Mouse (Mus musculus) midbrain, embryonic 12.5 days (tissue): Measurements from ENCODE around the gene Vash1. TPM values are rescaled to one million over a fixed set of nuclear protein-coding genes. Genes with fewer than 3 reads are reported as not detected.
A peak's percentile ranks its signal among the peaks of the same experiment; 100 is the strongest.

Source experiments
- ATAC-seq: fragments of 200-750 bp; cut with Nextera tagmentation; 2 replicates; pipeline ENCODE4 v1.8.0; 2017; ENCODE audit warnings: low read depth, moderate TSS enrichment, moderate library complexity; ENCODE audit not compliant: low FRiP score
- H3K27ac ChIP-seq: fragments of 300-500 bp; sonication (generic); replicated peaks from 2 replicates; pipeline ENCODE4 v1.5.1; 2016; ENCODE audit warnings: mild to moderate bottlenecking
- H3K27me3 ChIP-seq: fragments of 300-500 bp; sonication (generic); 2 replicates; pipeline ENCODE4 v1.6.1; 2016; ENCODE audit warnings: mild to moderate bottlenecking
- H3K36me3 ChIP-seq: fragments of 300-500 bp; sonication (generic); 2 replicates; pipeline ENCODE4 v1.6.1; 2016
- H3K4me1 ChIP-seq: fragments of 300-500 bp; sonication (generic); 2 replicates; pipeline ENCODE4 v1.6.1; 2016
- H3K4me2 ChIP-seq: fragments of 300-500 bp; sonication (generic); replicated peaks from 2 replicates; pipeline ENCODE4 v1.6.1; 2016; ENCODE audit warnings: mild to moderate bottlenecking, moderate library complexity
- H3K4me3 ChIP-seq: fragments of 300-500 bp; sonication (generic); 2 replicates; pipeline ENCODE4 v1.5.1; 2016; ENCODE audit warnings: mild to moderate bottlenecking
- H3K9ac ChIP-seq: fragments of 300-500 bp; sonication (generic); replicated peaks from 2 replicates; pipeline ENCODE4 v1.6.1; 2016; ENCODE audit warnings: mild to moderate bottlenecking, moderate library complexity
- H3K9me3 ChIP-seq: fragments of 300-500 bp; sonication (generic); 2 replicates; pipeline ENCODE4 v1.6.1; 2016; ENCODE audit warnings: mild to moderate bottlenecking
- WGBS: fragments of 180-500 bp; shearing (Covaris S2); methylation state at CpG from one replicate; pipeline ENCODE4 v1.1.7; 2016; 5-methylcytosine and 5-hydroxymethylcytosine counted together
- polyA plus RNA-seq: library from polyadenylated mRNA; unstranded; fragments of >200 nt; fragmentation: Nextera tagmentation; extraction: Ambion mirVana; gene quantifications from 2 replicates; pipeline ENCODE4 v1.2.1, GENCODE M21; 2016

Gene Vash1
- polyA plus RNA-seq, 1 experiment from 2014 or later, result 36.3 TPM

GRCm38 (mm10) chr12:86725706-86726105 is 47.2 kb downstream of the Vash1 start:
- peak overlapping the region; percentile 95 for H3K4me2 ChIP-seq
- 0% methylated on average over 19 of the region's 19 CpGs for WGBS
- peaks cover 10% of the 10 kb centered on the region for H3K4me1 ChIP-seq
- H3K4me3 ChIP-seq, result peak overlapping the region; percentile 75
- no peaks in the 10 kb centered on the region; the same call in 1 of the 2 replicates for H3K27me3 ChIP-seq
- peak overlapping the region; percentile 80 for H3K9ac ChIP-seq
- no peaks in the 10 kb centered on the region for H3K9me3 ChIP-seq
- peak; percentile 16; the same call in 1 of the 2 replicates for ATAC-seq
- peak overlapping the region; percentile 64; the same call in 1 of the 2 replicates for H3K27ac ChIP-seq
- H3K36me3 ChIP-seq, result 0 out of 2 replicates have a peak, but pooled peaks cover 7% of the 10 kb centered on the region

GRCm38 (mm10) chr12:86726120-86726640 is 47.7 kb downstream of the Vash1 start, which contains the start of gene Angel1:
Gene Angel1 (minus strand): TSS chr12:86726460.
- H3K9ac ChIP-seq, result peak within 1 kb of the TSS; percentile 80
- peak within 1 kb of the TSS; percentile 95 for H3K4me2 ChIP-seq
- peak; percentile 99 for ATAC-seq
- peak within 1 kb of the TSS; percentile 64; the same call in 1 of the 2 replicates for H3K27ac ChIP-seq
- 0 out of 2 replicates have a peak, but pooled peaks cover 7% of the 10 kb centered on the region for H3K36me3 ChIP-seq
- no peaks in the 10 kb centered on the region; the same call in 1 of the 2 replicates for H3K27me3 ChIP-seq
- H3K9me3 ChIP-seq, result no peaks in the 10 kb centered on the region
- peaks cover 10% of the 10 kb centered on the region for H3K4me1 ChIP-seq
- WGBS, result under 1% methylated on average over 44 of the region's 44 CpGs
- H3K4me3 ChIP-seq, result peak within 1 kb of the TSS; percentile 75

- Histone ChIP-seq H3K36me3 (no peaks in the 10 kb centered on the region), H3K9me3 (no peaks in the 10 kb centered on the region), H3K4me1 (no peaks in the 10 kb centered on the region), H3K27me3 (no peaks in the 10 kb centered on the region), H3K9ac (no peak within 1 kb of the TSS), H3K4me3 (no peak within 1 kb of the TSS), H3K4me2 (no peak within 1 kb of the TSS), H3K27ac (no peak within 1 kb of the TSS)
- WGBS, result 93% methylated on average over 8 of the region's 8 CpGs
- no peak for ATAC-seq
Measured at GRCm38 (mm10) chr12:86734319-86734810, 55.9 kb downstream of the Vash1 start, which contains the start of gene Lrrc74a. Gene Lrrc74a (plus strand): TSS chr12:86734369.

Other genes starting within 250 kb of the Vash1 start
- 14.3 and 16.8 TPM in 2 replicates for gene Angel1, start 47.8 kb downstream of the Vash1 start, polyA plus RNA-seq
- not detected in 2 replicates for gene Lrrc74a, start 55.7 kb downstream of the Vash1 start, polyA plus RNA-seq
- gene Irf2bpl, start 206.1 kb downstream of the Vash1 start, polyA plus RNA-seq, result 74.0 and 76.0 TPM in 2 replicates